In the genomic region with DNA sequence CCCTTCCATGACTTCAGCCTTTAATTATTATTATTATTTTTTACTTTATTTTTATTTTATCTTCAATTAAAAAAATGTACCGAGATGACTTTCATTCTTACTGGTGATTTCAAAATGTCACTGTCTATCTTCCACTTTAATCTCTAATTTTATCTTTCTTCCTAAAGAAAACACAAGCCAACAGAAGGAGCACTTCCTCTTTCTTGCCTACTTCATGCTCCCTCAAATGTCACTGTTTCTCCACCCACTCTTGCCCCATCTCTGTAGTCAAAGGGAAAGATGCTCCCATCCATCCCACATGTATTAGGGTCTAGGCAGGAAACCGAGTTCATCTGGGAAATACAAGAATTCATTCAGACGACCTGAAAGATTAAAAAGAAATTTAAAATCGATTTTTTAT, we compare ENCODE assay signal across 13 mouse cellular contexts.
"Had no signal": no experiment of that assay in that cellular context is flagged by ENCODE, and none has a peak within 500 bp of the region (broad histone marks: within the 10 kb centered on the region; RNA-seq: fewer than 3 reads in every experiment).

No protein-coding gene starts in this region.

- DNase-seq: liver, postnatal 0 days; lung, adult 2 months; lung, postnatal 4 days; midbrain, embryonic 14.5 days; retina, postnatal 1 day; right cerebral cortex, adult 18-20 months; right cerebral cortex, postnatal 25 days; right cerebral cortex, postnatal 4 days; spleen, adult 18-20 months; thymus, adult 18-20 months; thymus, postnatal 14 days; thymus, postnatal 36 days had no signal

- ATAC-seq: liver, postnatal 0 days; midbrain, embryonic 16.5 days had no signal
